Mouse (Mus musculus): ENCODE results near the gene Cped1. TPM values are rescaled to one million over a fixed set of nuclear protein-coding genes. Genes with fewer than 3 reads are reported as not detected.

The Cped1 gene
- polyA plus RNA-seq, 1 experiment from 2014 or later = 8.4 TPM

GRCm38 (mm10) chr6:22074232-22075083 is 88.7 kb downstream of the Cped1 start:
- Histone ChIP-seq H3K27me3 (ENCODE audit: insufficient read depth, poor library complexity, severe bottlenecking) (no peaks in the 10 kb centered on the region), H3K4me3 (no peak overlapping the region), H3K27ac (no peak overlapping the region), H3K4me1 (no peaks in the 10 kb centered on the region), H3K36me3 (no peaks in the 10 kb centered on the region), H3K9me3 (no peaks in the 10 kb centered on the region)
- WGBS = 82% methylated on average over 5 of the region's 5 CpGs
- no peak for DNase-seq (ENCODE audit: low spot score)

GRCm38 (mm10) chr6:22078686-22079264 is 93.1 kb downstream of the Cped1 start:
- no peaks in the 10 kb centered on the region for H3K9me3 ChIP-seq
- no peak for DNase-seq (ENCODE audit: low spot score)
- no peak overlapping the region for H3K4me3 ChIP-seq
- H3K36me3 ChIP-seq = no peaks in the 10 kb centered on the region
- H3K27ac ChIP-seq = no peak overlapping the region
- no peaks in the 10 kb centered on the region for H3K27me3 ChIP-seq (ENCODE audit: insufficient read depth, poor library complexity, severe bottlenecking)
- H3K4me1 ChIP-seq = no peaks in the 10 kb centered on the region
- 88% methylated on average over 7 of the region's 7 CpGs for WGBS

GRCm38 (mm10) chr6:22086056-22086455 is 100.3 kb downstream of the Cped1 start:
- Histone ChIP-seq H3K36me3 (no peaks in the 10 kb centered on the region), H3K4me1 (no peaks in the 10 kb centered on the region), H3K27me3 (ENCODE audit: insufficient read depth, poor library complexity, severe bottlenecking) (no peaks in the 10 kb centered on the region), H3K9me3 (no peaks in the 10 kb centered on the region), H3K27ac (no peak overlapping the region), H3K4me3 (no peak overlapping the region)
- DNase-seq (ENCODE audit: low spot score) = no peak
- 78% methylated on average over 5 of the region's 5 CpGs for WGBS

- no peak overlapping the region for H3K27ac ChIP-seq
- H3K27me3 ChIP-seq (ENCODE audit: insufficient read depth, poor library complexity, severe bottlenecking) = no peaks in the 10 kb centered on the region
- DNase-seq (ENCODE audit: low spot score) = no peak
- no peaks in the 10 kb centered on the region for H3K4me1 ChIP-seq
- H3K9me3 ChIP-seq = no peaks in the 10 kb centered on the region
- no peaks in the 10 kb centered on the region for H3K36me3 ChIP-seq
- H3K4me3 ChIP-seq = no peak overlapping the region
- 50% methylated on average over 17 of the region's 17 CpGs for WGBS
These were observed 102.8 kb downstream of the Cped1 start for GRCm38 (mm10) chr6:22088346-22089064.

GRCm38 (mm10) chr6:22091773-22092172 is 106.1 kb downstream of the Cped1 start:
- H3K4me1 ChIP-seq = no peaks in the 10 kb centered on the region
- no peak for DNase-seq (ENCODE audit: low spot score)
- no peaks in the 10 kb centered on the region for H3K9me3 ChIP-seq
- H3K36me3 ChIP-seq = no peaks in the 10 kb centered on the region
- 56% methylated on average over 5 of the region's 5 CpGs for whole genome bisulfite sequencing
- no peak overlapping the region for H3K4me3 ChIP-seq
- no peaks in the 10 kb centered on the region for H3K27me3 ChIP-seq (ENCODE audit: insufficient read depth, poor library complexity, severe bottlenecking)
- H3K27ac ChIP-seq = no peak overlapping the region

GRCm38 (mm10) chr6:22093792-22094191 is 108.1 kb downstream of the Cped1 start:
- no peak overlapping the region for H3K27ac ChIP-seq
- 92% methylated on average over 5 of the region's 5 CpGs for WGBS
- H3K27me3 ChIP-seq (ENCODE audit: insufficient read depth, poor library complexity, severe bottlenecking) = no peaks in the 10 kb centered on the region
- H3K4me3 ChIP-seq = no peak overlapping the region
- H3K9me3 ChIP-seq = no peaks in the 10 kb centered on the region
- no peaks in the 10 kb centered on the region for H3K4me1 ChIP-seq
- no peaks in the 10 kb centered on the region for H3K36me3 ChIP-seq
- no peak for DNase-seq (ENCODE audit: low spot score)

DNA sequence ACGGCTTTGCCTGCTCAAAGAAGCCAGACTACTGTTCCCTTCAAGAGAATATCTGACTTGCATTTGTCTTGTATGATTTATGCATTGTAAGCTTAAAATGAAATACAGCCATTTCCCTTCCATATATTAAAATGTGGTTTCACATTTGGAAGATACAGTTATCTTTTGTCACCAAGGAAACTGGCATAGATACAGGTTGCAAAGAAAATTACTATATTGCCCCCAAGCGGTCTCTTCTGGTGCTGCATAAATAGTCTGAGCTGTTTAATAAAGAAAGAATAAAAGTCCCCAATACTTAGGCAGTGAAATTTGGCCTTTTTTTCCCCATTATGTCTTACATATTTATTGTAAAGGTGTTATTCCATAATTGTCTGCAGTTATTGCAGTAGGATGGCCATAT is 112.0 kb downstream of the Cped1 start:
- H3K36me3 ChIP-seq = no peaks in the 10 kb centered on the region
- WGBS = 46% methylated on average over 2 of the region's 2 CpGs
- no peaks in the 10 kb centered on the region for H3K9me3 ChIP-seq
- no peak for DNase-seq (ENCODE audit: low spot score)
- H3K27me3 ChIP-seq (ENCODE audit: insufficient read depth, poor library complexity, severe bottlenecking) = no peaks in the 10 kb centered on the region
- no peaks in the 10 kb centered on the region for H3K4me1 ChIP-seq
- no peak overlapping the region for H3K4me3 ChIP-seq
- H3K27ac ChIP-seq = no peak overlapping the region

- DNase-seq (ENCODE audit: low spot score) = no peak
- Histone ChIP-seq H3K27ac (no peak overlapping the region), H3K27me3 (ENCODE audit: insufficient read depth, poor library complexity, severe bottlenecking) (no peaks in the 10 kb centered on the region), H3K9me3 (no peaks in the 10 kb centered on the region), H3K4me1 (no peaks in the 10 kb centered on the region), H3K36me3 (no peaks in the 10 kb centered on the region), H3K4me3 (no peak overlapping the region)
- WGBS = 74% methylated on average over 5 of the region's 5 CpGs
These were observed 114.1 kb downstream of the Cped1 start for GRCm38 (mm10) chr6:22099832-22100231.

GRCm38 (mm10) chr6:22101939-22102338 is 116.2 kb downstream of the Cped1 start:
- H3K4me1 ChIP-seq = no peaks in the 10 kb centered on the region
- WGBS = 64% methylated on average over 3 of the region's 3 CpGs

DNA sequence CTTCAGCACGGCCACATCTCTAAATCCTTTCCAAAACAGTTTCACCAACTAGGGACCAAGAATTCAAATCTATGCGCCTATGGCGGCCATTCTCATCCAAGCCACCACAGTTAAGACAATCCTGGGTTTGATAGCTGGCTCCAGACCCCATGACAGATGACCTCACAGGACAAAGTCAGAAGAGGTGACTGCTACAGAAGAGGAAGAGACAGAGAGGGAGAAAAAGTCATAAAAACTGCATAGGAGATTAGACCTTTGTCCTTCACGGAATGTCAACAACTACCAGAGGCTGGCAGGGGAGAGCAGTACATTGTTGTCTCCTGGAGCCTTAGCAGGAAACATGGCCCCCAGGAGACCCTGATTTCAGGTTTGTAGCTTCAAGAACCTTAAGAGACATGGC is 117.0 kb downstream of the Cped1 start:
- H3K4me3 ChIP-seq = no peak overlapping the region
- 79% methylated on average over 4 of the region's 4 CpGs for WGBS
- H3K27me3 ChIP-seq (ENCODE audit: insufficient read depth, poor library complexity, severe bottlenecking) = no peaks in the 10 kb centered on the region
- no peak overlapping the region for H3K27ac ChIP-seq
- DNase-seq (ENCODE audit: low spot score) = no peak
- no peaks in the 10 kb centered on the region for H3K4me1 ChIP-seq
- H3K9me3 ChIP-seq = no peaks in the 10 kb centered on the region
- no peaks in the 10 kb centered on the region for H3K36me3 ChIP-seq

More at GRCm38 (mm10) chr6:22101939-22102338, 116.2 kb downstream of the Cped1 start:
- DNase-seq (ENCODE audit: low spot score) = no peak
- Histone ChIP-seq H3K27me3 (ENCODE audit: insufficient read depth, poor library complexity, severe bottlenecking) (no peaks in the 10 kb centered on the region), H3K27ac (no peak overlapping the region), H3K9me3 (no peaks in the 10 kb centered on the region), H3K36me3 (no peaks in the 10 kb centered on the region), H3K4me3 (no peak overlapping the region)

DNA sequence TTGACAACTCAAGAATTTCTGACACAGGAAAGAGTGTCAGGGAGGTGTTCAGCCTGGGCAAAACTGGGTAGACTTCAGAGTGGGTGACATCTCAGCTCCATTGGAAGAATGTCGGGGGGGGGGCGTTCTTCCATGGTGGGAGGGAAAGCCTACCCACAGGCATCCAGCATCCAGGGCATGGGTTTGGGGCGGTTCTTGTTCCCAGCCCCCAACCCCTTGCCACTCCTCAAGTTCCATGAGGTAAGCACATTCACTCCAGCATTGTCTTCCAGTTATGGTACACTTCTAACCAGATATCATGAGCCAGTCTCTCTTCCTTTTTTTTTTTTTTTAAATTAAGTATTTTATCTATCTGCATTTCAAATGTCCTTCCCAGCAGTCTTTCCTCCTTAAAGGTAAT is 118.0 kb downstream of the Cped1 start:
- no peaks in the 10 kb centered on the region for H3K4me1 ChIP-seq
- WGBS = 78% methylated on average over 3 of the region's 3 CpGs
- no peak overlapping the region for H3K27ac ChIP-seq
- H3K9me3 ChIP-seq = no peaks in the 10 kb centered on the region
- no peak overlapping the region for H3K4me3 ChIP-seq
- no peaks in the 10 kb centered on the region for H3K36me3 ChIP-seq
- H3K27me3 ChIP-seq (ENCODE audit: insufficient read depth, poor library complexity, severe bottlenecking) = no peaks in the 10 kb centered on the region
- DNase-seq (ENCODE audit: low spot score) = no peak

GRCm38 (mm10) chr6:22104211-22104610 is 118.5 kb downstream of the Cped1 start:
- DNase-seq (ENCODE audit: low spot score) = no peak
- Histone ChIP-seq H3K4me3 (no peak overlapping the region), H3K4me1 (no peaks in the 10 kb centered on the region), H3K9me3 (no peaks in the 10 kb centered on the region), H3K27me3 (ENCODE audit: insufficient read depth, poor library complexity, severe bottlenecking) (no peaks in the 10 kb centered on the region), H3K27ac (no peak overlapping the region), H3K36me3 (no peaks in the 10 kb centered on the region)
- WGBS = 63% methylated on average over 8 of the region's 8 CpGs

GRCm38 (mm10) chr6:22114079-22114478 is 128.4 kb downstream of the Cped1 start:
- H3K9me3 ChIP-seq = no peaks in the 10 kb centered on the region
- DNase-seq (ENCODE audit: low spot score) = no peak
- WGBS = 87% methylated on average over 6 of the region's 6 CpGs

More at GRCm38 (mm10) chr6:22114079-22114478, 128.4 kb downstream of the Cped1 start:
- Histone ChIP-seq H3K36me3 (no peaks in the 10 kb centered on the region), H3K27ac (no peak overlapping the region), H3K4me1 (no peaks in the 10 kb centered on the region), H3K27me3 (ENCODE audit: insufficient read depth, poor library complexity, severe bottlenecking) (no peaks in the 10 kb centered on the region), H3K4me3 (no peak overlapping the region)

Measured in heart, embryonic 10.5 days (tissue).